Mouse (Mus musculus) testis, postnatal 10 days (tissue): ENCODE data around the gene Strap.
A peak's percentile ranks its signal among the peaks of the same experiment; 100 is the strongest.
"Not testable (repeated sequence)": the region's sequence is repeated elsewhere in the genome, so short reads cannot be mapped to it uniquely, and the experiment has no call there.

Experiments
- DNase-seq: peaks from one replicate; pipeline ENCODE4 v3.0.0; 2021; ENCODE audit warnings: low spot score

Gene Strap

GRCm38 (mm10) chr6:137734846-137735609, at the start of gene Strap:
Gene Strap, plus strand, starts transcription at chr6:137735078.
- peak; percentile 96 for DNase-seq

- DNase-seq, result no peak
Observed at GRCm38 (mm10) chr6:137687667-137688066, 47.2 kb upstream of the Strap start.

GRCm38 (mm10) chr6:137688079-137688478, 46.8 kb upstream of the Strap start:
- DNase-seq, result no peak

GRCm38 (mm10) chr6:137688506-137689105, 46.3 kb upstream of the Strap start:
- no peak for DNase-seq

- no peak for DNase-seq
Observed at GRCm38 (mm10) chr6:137690550-137691119, 44.2 kb upstream of the Strap start.

- no peak for DNase-seq
Observed at GRCm38 (mm10) chr6:137694310-137694709, 40.6 kb upstream of the Strap start.

GRCm38 (mm10) chr6:137695046-137695445, 39.8 kb upstream of the Strap start:
- DNase-seq, result no peak

GRCm38 (mm10) chr6:137696445-137697204, 38.3 kb upstream of the Strap start:
- no peak for DNase-seq

GRCm38 (mm10) chr6:137699434-137699833, 35.4 kb upstream of the Strap start:
- DNase-seq, result no peak

GRCm38 (mm10) chr6:137702186-137702585, 32.7 kb upstream of the Strap start:
- no peak for DNase-seq

GRCm38 (mm10) chr6:137702918-137703317, 32.0 kb upstream of the Strap start:
- DNase-seq, result no peak

GRCm38 (mm10) chr6:137703431-137703830, 31.4 kb upstream of the Strap start:
- no peak for DNase-seq

GRCm38 (mm10) chr6:137704300-137704939, 30.5 kb upstream of the Strap start:
- DNase-seq, result no peak

- no peak for DNase-seq
Observed at GRCm38 (mm10) chr6:137706209-137706608, 28.7 kb upstream of the Strap start.

- DNase-seq, result not testable (repeated sequence)
Observed at GRCm38 (mm10) chr6:137708726-137709405, 26.0 kb upstream of the Strap start.

- DNase-seq, result no peak
Observed at GRCm38 (mm10) chr6:137710179-137711037, 24.5 kb upstream of the Strap start.

GRCm38 (mm10) chr6:137712654-137713309, 22.1 kb upstream of the Strap start:
- DNase-seq, result no peak

- DNase-seq, result no peak
Observed at GRCm38 (mm10) chr6:137713310-137713664, 21.6 kb upstream of the Strap start.

GRCm38 (mm10) chr6:137716802-137717201, 18.1 kb upstream of the Strap start:
- no peak for DNase-seq
